Mouse (Mus musculus) kidney, embryonic 16.5 days (tissue): ENCODE data around the gene Plaa. TPM values are rescaled to one million over a fixed set of nuclear protein-coding genes. Genes with fewer than 3 reads are reported as not detected.

Experiments used
- ATAC-seq: fragments of 200-750 bp; cut with Nextera tagmentation; 2 replicates; pipeline ENCODE4 v1.8.0; 2017; ENCODE audit warnings: moderate TSS enrichment; ENCODE audit not compliant: low FRiP score, low TSS enrichment
- H3K27ac ChIP-seq: fragments of 300-500 bp; sonication (generic); 2 replicates; pipeline ENCODE4 v1.5.1; 2014; ENCODE audit warnings: low read length
- H3K27me3 ChIP-seq: fragments of 300-500 bp; sonication (generic); 2 replicates; pipeline ENCODE4 v1.6.1; 2014; ENCODE audit warnings: low read length, control low read depth, mixed read lengths; ENCODE audit not compliant: insufficient read depth
- H3K36me3 ChIP-seq: fragments of 300-500 bp; sonication (generic); 2 replicates; pipeline ENCODE4 v1.6.1; 2014; ENCODE audit warnings: low read length, control low read depth, mixed read lengths; ENCODE audit not compliant: insufficient read depth
- H3K4me1 ChIP-seq: fragments of 300-500 bp; sonication (generic); 2 replicates; pipeline ENCODE4 v1.6.1; 2014; ENCODE audit warnings: low read length, control low read depth, mixed read lengths; ENCODE audit not compliant: insufficient read depth
- H3K4me2 ChIP-seq: fragments of 300-500 bp; sonication (generic); replicated peaks from 2 replicates; pipeline ENCODE4 v1.6.1; 2014; ENCODE audit warnings: low read depth, low read length
- H3K4me3 ChIP-seq: fragments of 300-500 bp; sonication (generic); 2 replicates; pipeline ENCODE4 v1.5.1; 2014; ENCODE audit warnings: mild to moderate bottlenecking, low read length
- H3K9ac ChIP-seq: fragments of 300-500 bp; sonication (generic); replicated peaks from 2 replicates; pipeline ENCODE4 v1.6.1; 2014; ENCODE audit warnings: low read length
- H3K9me3 ChIP-seq: fragments of 300-500 bp; sonication (generic); 2 replicates; pipeline ENCODE4 v1.6.1; 2016; ENCODE audit warnings: low read length, control low read depth
- WGBS: fragments of 180-500 bp; shearing (Covaris S2); extraction: QIAGEN DNeasy Blood & Tissue Kit; methylation state at CpG from one replicate; pipeline ENCODE4 v1.1.7; 2014; 5-methylcytosine and 5-hydroxymethylcytosine counted together
- polyA plus RNA-seq: library from polyadenylated mRNA; unstranded; fragments of >200 nt; fragmentation: Nextera tagmentation; extraction: Ambion mirVana; gene quantifications from 2 replicates; pipeline ENCODE4 v1.2.1, GENCODE M21; 2015

Gene Plaa
- polyA plus RNA-seq, 1 experiment from 2014 or later: 70.9 TPM

- H3K36me3 ChIP-seq: no peaks in the 10 kb centered on the region
- 80% methylated on average over 2 of the region's 2 CpGs for WGBS
- no peaks in the 10 kb centered on the region for H3K27me3 ChIP-seq
- no peaks in the 10 kb centered on the region for H3K9me3 ChIP-seq
- H3K9ac ChIP-seq: no peak overlapping the region
- H3K4me1 ChIP-seq: peaks cover 21% of the 10 kb centered on the region
- H3K27ac ChIP-seq: no peak overlapping the region
- H3K4me2 ChIP-seq: no peak overlapping the region
- no peak for ATAC-seq
- H3K4me3 ChIP-seq: no peak overlapping the region
Observed at GRCm38 (mm10) chr4:94604452-94605019, 1.5 kb upstream of the Plaa start.

- Histone ChIP-seq H3K27me3 (no peaks in the 10 kb centered on the region), H3K9me3 (no peaks in the 10 kb centered on the region), H3K9ac (peak overlapping the region; percentile 92), H3K4me1 (peaks cover 21% of the 10 kb centered on the region), H3K4me3 (peak overlapping the region; percentile 92), H3K36me3 (no peaks in the 10 kb centered on the region), H3K4me2 (peak overlapping the region; percentile 75), H3K27ac (peak overlapping the region; percentile 91)
- WGBS: under 1% methylated on average over 33 of the region's 33 CpGs
- peak; percentile 86; the same call in 1 of the 2 replicates for ATAC-seq
Observed at GRCm38 (mm10) chr4:94602496-94603030, 481 bp downstream of the Plaa start.

- Histone ChIP-seq H3K36me3 (no peaks in the 10 kb centered on the region), H3K9me3 (no peaks in the 10 kb centered on the region), H3K9ac (no peak overlapping the region), H3K4me2 (peak overlapping the region; percentile 75), H3K27ac (no peak overlapping the region), H3K4me1 (peaks cover 21% of the 10 kb centered on the region), H3K4me3 (peak overlapping the region; percentile 92; the same call in 1 of the 2 replicates), H3K27me3 (no peaks in the 10 kb centered on the region)
- WGBS: 87% methylated on average over 4 of the region's 4 CpGs
- ATAC-seq: no peak
Observed at GRCm38 (mm10) chr4:94601395-94601794, 1.6 kb downstream of the Plaa start.

- H3K4me2 ChIP-seq: no peak overlapping the region
- H3K9me3 ChIP-seq: no peaks in the 10 kb centered on the region
- no peaks in the 10 kb centered on the region for H3K36me3 ChIP-seq
- H3K4me3 ChIP-seq: no peak overlapping the region
- H3K27ac ChIP-seq: no peak overlapping the region
- peaks cover 12% of the 10 kb centered on the region; the same call in 1 of the 2 replicates for H3K4me1 ChIP-seq
- H3K9ac ChIP-seq: no peak overlapping the region
- ATAC-seq: no peak
- H3K27me3 ChIP-seq: no peaks in the 10 kb centered on the region
Observed at GRCm38 (mm10) chr4:94592709-94593108, 10.3 kb downstream of the Plaa start.

GRCm38 (mm10) chr4:94591765-94592381 is 11.2 kb downstream of the Plaa start:
- WGBS: 73% methylated on average over 4 of the region's 4 CpGs
- H3K4me2 ChIP-seq: no peak overlapping the region
- H3K9ac ChIP-seq: no peak overlapping the region
- no peaks in the 10 kb centered on the region for H3K27me3 ChIP-seq
- H3K4me1 ChIP-seq: peaks cover 12% of the 10 kb centered on the region; the same call in 1 of the 2 replicates
- no peak overlapping the region for H3K27ac ChIP-seq
- no peak overlapping the region for H3K4me3 ChIP-seq
- no peaks in the 10 kb centered on the region for H3K9me3 ChIP-seq
- H3K36me3 ChIP-seq: no peaks in the 10 kb centered on the region
- ATAC-seq: no peak

- H3K36me3 ChIP-seq: peaks cover 19% of the 10 kb centered on the region
- no peaks in the 10 kb centered on the region for H3K9me3 ChIP-seq
- H3K9ac ChIP-seq: no peak overlapping the region
- H3K4me1 ChIP-seq: no peaks in the 10 kb centered on the region
- H3K4me3 ChIP-seq: no peak overlapping the region
- H3K27me3 ChIP-seq: no peaks in the 10 kb centered on the region
- no peak overlapping the region for H3K27ac ChIP-seq
- no peak overlapping the region for H3K4me2 ChIP-seq
- 94% methylated on average over 4 of the region's 4 CpGs for WGBS
- ATAC-seq: no peak
Observed at GRCm38 (mm10) chr4:94572677-94573076, 30.4 kb downstream of the Plaa start.

GRCm38 (mm10) chr4:94564297-94564696 is 38.7 kb downstream of the Plaa start:
- Histone ChIP-seq H3K9ac (no peak overlapping the region), H3K9me3 (no peaks in the 10 kb centered on the region), H3K36me3 (peaks cover 7% of the 10 kb centered on the region; the same call in 1 of the 2 replicates), H3K4me1 (peaks cover 2% of the 10 kb centered on the region; the same call in 1 of the 2 replicates), H3K4me2 (no peak overlapping the region), H3K27me3 (no peaks in the 10 kb centered on the region), H3K4me3 (no peak overlapping the region), H3K27ac (no peak overlapping the region)
- ATAC-seq: no peak

GRCm38 (mm10) chr4:94561954-94562648 is 40.9 kb downstream of the Plaa start:
- Histone ChIP-seq H3K4me2 (no peak overlapping the region), H3K9me3 (no peaks in the 10 kb centered on the region), H3K27me3 (no peaks in the 10 kb centered on the region), H3K36me3 (no peaks in the 10 kb centered on the region), H3K9ac (no peak overlapping the region), H3K4me1 (peaks cover 5% of the 10 kb centered on the region; the same call in 1 of the 2 replicates), H3K4me3 (no peak overlapping the region), H3K27ac (no peak overlapping the region)
- no peak for ATAC-seq
- WGBS: 64% methylated on average over 7 of the region's 7 CpGs

- no peak for ATAC-seq
- WGBS: 59% methylated on average over 1 of the region's 1 CpGs
- H3K36me3 ChIP-seq: no peaks in the 10 kb centered on the region
- H3K4me3 ChIP-seq: no peak overlapping the region
- no peak overlapping the region for H3K27ac ChIP-seq
- no peaks in the 10 kb centered on the region for H3K27me3 ChIP-seq
- no peaks in the 10 kb centered on the region for H3K9me3 ChIP-seq
- H3K4me2 ChIP-seq: no peak overlapping the region
- H3K4me1 ChIP-seq: peaks cover 10% of the 10 kb centered on the region
- H3K9ac ChIP-seq: no peak overlapping the region
Observed at GRCm38 (mm10) chr4:94560316-94560715, 42.7 kb downstream of the Plaa start.

- peaks cover 14% of the 10 kb centered on the region for H3K4me1 ChIP-seq
- H3K4me3 ChIP-seq: no peak overlapping the region
- H3K27me3 ChIP-seq: no peaks in the 10 kb centered on the region
- H3K36me3 ChIP-seq: no peaks in the 10 kb centered on the region
- no peak for ATAC-seq
- no peak overlapping the region for H3K4me2 ChIP-seq
- WGBS: 41% methylated on average over 2 of the region's 2 CpGs
- H3K9ac ChIP-seq: no peak overlapping the region
- H3K27ac ChIP-seq: no peak overlapping the region
- H3K9me3 ChIP-seq: no peaks in the 10 kb centered on the region
Observed at GRCm38 (mm10) chr4:94559266-94559665, 43.8 kb downstream of the Plaa start.
